Mouse (Mus musculus) hindbrain, postnatal 0 days (tissue): ENCODE results near the gene Dnal4. TPM values are rescaled to one million over a fixed set of nuclear protein-coding genes. Genes with fewer than 3 reads are reported as not detected.

Experiments used
- ATAC-seq: fragments of 200-750 bp; cut with Nextera tagmentation; 2 replicates; pipeline ENCODE4 v1.8.0; 2017; ENCODE audit warnings: mild to moderate bottlenecking, moderate TSS enrichment, moderate library complexity
- DNase-seq: peaks from one replicate; pipeline ENCODE4 v3.0.0-alpha.2; 2015; ENCODE audit warnings: low spot score
- H3K27ac ChIP-seq: fragments of 300-500 bp; sonication (generic); 2 replicates; pipeline ENCODE4 v1.5.1; 2014; ENCODE audit warnings: mild to moderate bottlenecking
- H3K27me3 ChIP-seq: fragments of 300-500 bp; sonication (generic); 2 replicates; pipeline ENCODE4 v1.6.1; 2014; ENCODE audit warnings: low read length, mixed read lengths; ENCODE audit not compliant: insufficient read depth
- H3K36me3 ChIP-seq: fragments of 300-500 bp; sonication (generic); 2 replicates; pipeline ENCODE4 v1.6.1; 2014; ENCODE audit warnings: low read length, mixed read lengths; ENCODE audit not compliant: insufficient read depth
- H3K4me1 ChIP-seq: fragments of 300-500 bp; sonication (generic); 2 replicates; pipeline ENCODE4 v1.6.1; 2014; ENCODE audit warnings: antibody characterized with exemption, low read length, mixed read lengths; ENCODE audit not compliant: insufficient read depth
- H3K4me2 ChIP-seq: fragments of 300-500 bp; sonication (generic); 2 replicates; pipeline ENCODE4 v1.6.1; 2014; ENCODE audit warnings: low read depth, mild to moderate bottlenecking, low read length, moderate library complexity, mixed read lengths
- H3K4me3 ChIP-seq: fragments of 300-500 bp; sonication (generic); 2 replicates; pipeline ENCODE4 v1.5.1; 2014; ENCODE audit warnings: low read length
- H3K9ac ChIP-seq: fragments of 300-500 bp; sonication (generic); replicated peaks from 2 replicates; pipeline ENCODE4 v1.6.1; 2014; ENCODE audit warnings: mild to moderate bottlenecking, low read length, moderate library complexity, mixed read lengths
- H3K9me3 ChIP-seq: fragments of 300-500 bp; sonication (generic); 2 replicates; pipeline ENCODE4 v1.6.1; 2016; ENCODE audit warnings: low read length, mixed read lengths
- CTCF ChIP-seq: IDR thresholded peaks from 2 replicates; pipeline ENCODE4 v1.5.1; 2016; ENCODE audit warnings: antibody characterized with exemption, control low read depth, low read depth
- WGBS: fragments of 180-500 bp; shearing (Covaris S2); extraction: QIAGEN DNeasy Blood & Tissue Kit; methylation state at CpG from one replicate; pipeline ENCODE4 v1.1.7; 2014; 5-methylcytosine and 5-hydroxymethylcytosine counted together
- polyA plus RNA-seq: library from polyadenylated mRNA; unstranded; fragments of >200 nt; fragmentation: Nextera tagmentation; extraction: Ambion mirVana; gene quantifications from 2 replicates; pipeline ENCODE4 v1.2.1, GENCODE M21; 2015
- total RNA-seq: library from RNA; depleted of rRNA; stranded (reverse); fragments of >200 nt; gene quantifications from 2 replicates; pipeline ENCODE4 v1.2.3, GENCODE M21; 2014; rRNA removed

The Dnal4 gene
- total and polyA plus RNA-seq, 2 experiments from 2014 or later: 50.3 to 54.0 TPM

DNA sequence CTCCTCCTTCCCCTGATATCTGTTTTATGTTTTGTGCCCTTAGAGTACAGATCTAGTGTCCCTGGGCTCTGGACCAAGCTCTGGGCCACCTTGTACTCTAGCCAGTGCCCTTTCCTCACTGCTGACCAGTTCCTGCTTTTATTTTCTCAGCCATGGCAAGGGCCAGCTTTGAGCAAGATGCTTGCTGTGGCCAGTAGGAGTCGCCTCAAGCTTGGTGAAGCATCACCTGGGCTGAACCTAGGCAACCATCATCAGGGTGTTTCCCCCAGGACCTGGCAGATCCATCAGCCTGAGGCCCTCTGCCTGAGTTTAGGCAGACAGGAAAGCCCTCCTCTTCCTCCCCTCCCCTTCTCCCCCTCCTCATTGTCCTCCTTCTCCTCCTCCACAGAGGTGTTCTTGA is 54.2 kb downstream of the Dnal4 start:
- DNase-seq (peak; percentile 60), ATAC-seq (peak; percentile 25; the same call in 1 of the 2 replicates)
- Histone ChIP-seq H3K27me3 (no peaks in the 10 kb centered on the region), H3K36me3 (peaks cover 40% of the 10 kb centered on the region), H3K27ac (peak overlapping the region; percentile 45; the same call in 1 of the 2 replicates), H3K4me2 (no peak overlapping the region), H3K9ac (no peak overlapping the region), H3K4me3 (no peak overlapping the region), H3K9me3 (no peaks in the 10 kb centered on the region), H3K4me1 (no peaks in the 10 kb centered on the region)
- peak; percentile 76 for TF ChIP-seq CTCF
- WGBS: 11% methylated on average over 1 of the region's 1 CpGs

DNA sequence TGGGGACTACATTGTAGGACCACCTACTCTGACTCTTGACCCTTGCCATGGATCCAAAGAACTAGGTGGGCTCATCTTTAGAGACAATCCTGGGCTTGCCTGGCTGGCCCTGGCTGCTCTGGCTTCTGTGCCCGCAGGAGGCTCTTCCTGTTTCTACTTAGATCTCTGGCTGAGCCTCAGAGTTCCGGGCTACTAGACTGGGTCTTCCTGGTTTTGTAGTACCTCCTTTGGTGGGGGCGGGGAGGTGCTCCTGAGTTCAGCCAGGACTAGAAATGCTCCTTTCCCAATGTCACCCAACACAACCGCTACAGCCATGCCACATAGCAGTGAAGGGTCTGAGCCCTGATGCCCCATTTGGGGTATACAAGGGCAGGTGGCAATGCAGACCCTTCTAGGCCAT is 56.9 kb downstream of the Dnal4 start:
- H3K36me3 ChIP-seq: peaks cover 45% of the 10 kb centered on the region
- ATAC-seq (no peak), DNase-seq (no peak)
- H3K27me3 ChIP-seq: no peaks in the 10 kb centered on the region
- 84% methylated on average over 4 of the region's 4 CpGs for WGBS
- no peak overlapping the region for H3K9ac ChIP-seq
- H3K4me2 ChIP-seq: no peak overlapping the region
- TF ChIP-seq CTCF: no peak
- H3K4me1 ChIP-seq: no peaks in the 10 kb centered on the region
- H3K4me3 ChIP-seq: no peak overlapping the region
- no peaks in the 10 kb centered on the region for H3K9me3 ChIP-seq
- H3K27ac ChIP-seq: no peak overlapping the region

DNA sequence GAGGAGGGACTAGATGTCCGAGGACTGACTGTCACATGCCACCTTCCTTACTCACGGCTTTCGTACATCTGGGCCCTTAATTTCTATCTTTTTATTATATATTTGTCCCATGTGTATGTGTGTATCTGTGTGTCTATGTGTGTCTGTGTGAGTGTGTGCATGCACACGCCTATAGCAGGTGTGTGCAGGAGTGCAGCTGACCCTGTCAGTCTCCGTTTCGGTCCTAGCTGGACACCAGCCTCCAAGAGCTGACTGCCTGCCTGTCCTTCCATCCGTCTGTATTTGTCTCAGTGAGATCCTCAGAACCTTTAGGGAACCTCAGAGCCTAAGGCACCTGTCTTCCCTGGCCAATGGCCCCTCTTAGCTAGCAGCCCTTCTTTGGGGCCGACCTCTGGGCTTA is 57.4 kb downstream of the Dnal4 start:
- no peaks in the 10 kb centered on the region for H3K9me3 ChIP-seq
- H3K27me3 ChIP-seq: no peaks in the 10 kb centered on the region
- no peak for TF ChIP-seq CTCF
- H3K36me3 ChIP-seq: peaks cover 44% of the 10 kb centered on the region
- H3K9ac ChIP-seq: no peak overlapping the region
- 92% methylated on average over 8 of the region's 8 CpGs for WGBS
- H3K4me2 ChIP-seq: no peak overlapping the region
- no peak overlapping the region for H3K27ac ChIP-seq
- ATAC-seq (no peak), DNase-seq (no peak)
- H3K4me1 ChIP-seq: no peaks in the 10 kb centered on the region
- H3K4me3 ChIP-seq: no peak overlapping the region

DNA sequence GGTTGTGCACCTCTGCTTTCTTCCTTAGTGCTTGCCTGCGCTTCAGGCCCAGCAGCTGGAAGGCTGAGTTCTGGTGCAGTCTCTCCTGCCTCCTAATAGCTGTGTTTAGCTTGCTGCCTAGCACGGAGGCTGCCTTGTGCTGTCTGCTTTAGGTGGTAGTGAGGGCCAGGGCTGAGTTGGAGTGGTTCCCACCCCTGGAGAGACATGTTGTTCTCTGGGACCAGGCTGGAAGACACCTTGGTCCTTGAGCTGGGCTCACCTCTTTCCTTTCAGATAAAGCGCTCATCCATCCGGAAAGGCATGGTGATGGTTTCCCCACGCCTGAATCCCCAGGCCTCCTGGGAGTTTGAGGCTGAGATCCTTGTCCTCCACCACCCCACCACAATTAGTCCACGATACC is 60.9 kb downstream of the Dnal4 start:
- no peak for ATAC-seq
- H3K9me3 ChIP-seq: no peaks in the 10 kb centered on the region
- no peak overlapping the region for H3K27ac ChIP-seq
- 84% methylated on average over 6 of the region's 6 CpGs for WGBS
- H3K4me1 ChIP-seq: no peaks in the 10 kb centered on the region
- no peak for DNase-seq
- TF ChIP-seq CTCF: no peak
- no peaks in the 10 kb centered on the region for H3K27me3 ChIP-seq
- H3K9ac ChIP-seq: no peak overlapping the region
- H3K4me3 ChIP-seq: no peak overlapping the region
- H3K36me3 ChIP-seq: peaks cover 61% of the 10 kb centered on the region
- H3K4me2 ChIP-seq: no peak overlapping the region

DNA sequence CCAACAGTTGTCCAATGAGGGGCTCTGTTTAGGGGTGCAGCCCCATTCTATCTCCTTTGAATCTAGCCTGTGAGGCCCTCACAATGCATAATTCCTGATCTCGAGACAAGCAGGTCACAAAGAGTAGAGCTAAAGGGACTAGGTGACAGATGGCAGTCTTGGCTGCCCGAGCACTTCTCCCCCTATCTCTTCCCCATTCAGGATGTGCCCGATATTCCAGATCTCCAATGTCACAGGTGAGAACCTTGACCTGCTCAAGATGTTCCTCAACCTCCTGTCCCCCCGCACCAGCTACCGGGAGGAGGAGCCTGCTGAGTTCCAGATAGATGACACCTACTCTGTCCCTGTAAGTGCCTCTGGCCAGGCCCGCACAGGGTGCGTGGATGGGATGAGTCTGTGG is 62.0 kb downstream of the Dnal4 start:
- H3K9ac ChIP-seq: no peak overlapping the region
- no peak overlapping the region for H3K4me3 ChIP-seq
- no peaks in the 10 kb centered on the region for H3K27me3 ChIP-seq
- no peaks in the 10 kb centered on the region for H3K9me3 ChIP-seq
- no peak overlapping the region for H3K4me2 ChIP-seq
- DNase-seq (no peak), ATAC-seq (no peak)
- no peaks in the 10 kb centered on the region for H3K4me1 ChIP-seq
- TF ChIP-seq CTCF: no peak
- H3K27ac ChIP-seq: no peak overlapping the region
- 90% methylated on average over 7 of the region's 7 CpGs for WGBS
- H3K36me3 ChIP-seq: peaks cover 65% of the 10 kb centered on the region

Other genes with a start within 250 kb of the Dnal4 start
- 291 and 334 TPM in 2 replicates for gene Ddx17, start 231.1 kb downstream of the Dnal4 start, total RNA-seq
- 33.5 and 34.2 TPM in 2 replicates for gene Ddx17, start 231.1 kb downstream of the Dnal4 start, polyA plus RNA-seq
- 0.36 and 0.37 TPM in 2 replicates for gene Dmc1, start 172.7 kb downstream of the Dnal4 start, total RNA-seq
- 1.1 and 1.4 TPM in 2 replicates for gene Dmc1, start 172.7 kb downstream of the Dnal4 start, polyA plus RNA-seq
- 6.4 and 8.4 TPM in 2 replicates for gene Fam227a, start 118.9 kb downstream of the Dnal4 start, total RNA-seq
- gene Fam227a, start 118.9 kb downstream of the Dnal4 start, polyA plus RNA-seq: 2.1 and 3.1 TPM in 2 replicates
- 48.2 and 54.2 TPM in 2 replicates for gene Cby1, start 118.7 kb downstream of the Dnal4 start, total RNA-seq
- gene Cby1, start 118.7 kb downstream of the Dnal4 start, polyA plus RNA-seq: 91.5 and 92.0 TPM in 2 replicates
- gene Tomm22, start 107.0 kb downstream of the Dnal4 start, total RNA-seq: 139 and 149 TPM in 2 replicates
- gene Tomm22, start 107.0 kb downstream of the Dnal4 start, polyA plus RNA-seq: 239 and 241 TPM in 2 replicates
- 53.3 and 57.9 TPM in 2 replicates for gene Josd1, start 89.9 kb downstream of the Dnal4 start, total RNA-seq
- gene Josd1, start 89.9 kb downstream of the Dnal4 start, polyA plus RNA-seq: 18.1 and 20.0 TPM in 2 replicates
- 88.2 and 91.7 TPM in 2 replicates for gene Gtpbp1, start 87.0 kb downstream of the Dnal4 start, total RNA-seq
- gene Gtpbp1, start 87.0 kb downstream of the Dnal4 start, polyA plus RNA-seq: 36.7 and 38.3 TPM in 2 replicates
- 43.6 and 45.4 TPM in 2 replicates for gene Sun2, start 35.3 kb downstream of the Dnal4 start, total RNA-seq
- gene Sun2, start 35.3 kb downstream of the Dnal4 start, polyA plus RNA-seq: 4.5 and 5.5 TPM in 2 replicates
- 226 and 245 TPM in 2 replicates for gene Nptxr, start 26.9 kb upstream of the Dnal4 start, total RNA-seq
- gene Nptxr, start 26.9 kb upstream of the Dnal4 start, polyA plus RNA-seq: 59.9 and 68.5 TPM in 2 replicates
- 5.4 and 12.6 TPM in 2 replicates for gene Npcd, start 56.4 kb upstream of the Dnal4 start, total RNA-seq
- gene Npcd, start 56.4 kb upstream of the Dnal4 start, polyA plus RNA-seq: 2.4 and 2.7 TPM in 2 replicates
- 92.4 and 107 TPM in 2 replicates for gene Cbx6, start 56.8 kb upstream of the Dnal4 start, total RNA-seq
- gene Cbx6, start 56.8 kb upstream of the Dnal4 start, polyA plus RNA-seq: 51.6 and 56.6 TPM in 2 replicates
- gene Apobec3, start 113.8 kb upstream of the Dnal4 start, total RNA-seq: 3.5 and 5.3 TPM in 2 replicates
- gene Apobec3, start 113.8 kb upstream of the Dnal4 start, polyA plus RNA-seq: 3.9 and 4.5 TPM in 2 replicates
- gene Cbx7, start 193.3 kb upstream of the Dnal4 start, total RNA-seq: 5.1 and 9.5 TPM in 2 replicates
- 2.9 and 3.1 TPM in 2 replicates for gene Cbx7, start 193.3 kb upstream of the Dnal4 start, polyA plus RNA-seq
- 31.0 and 33.4 TPM in 2 replicates for gene Pdgfb, start 237.1 kb upstream of the Dnal4 start, total RNA-seq
- 8.3 and 9.5 TPM in 2 replicates for gene Pdgfb, start 237.1 kb upstream of the Dnal4 start, polyA plus RNA-seq